Mouse (Mus musculus): Measurements from ENCODE around the gene Pdlim5. TPM values are rescaled to one million over a fixed set of nuclear protein-coding genes. Genes with fewer than 3 reads are reported as not detected.

Gene Pdlim5
- polyA plus RNA-seq, 1 experiment from 2014 or later, result 16.0 TPM

GRCm38 (mm10) chr3:142356661-142357060 is 38.8 kb downstream of the Pdlim5 start:
- no peak for ATAC-seq (replicated peaks; ENCODE audit: low FRiP score)
- no peak overlapping the region for H3K4me2 ChIP-seq (ENCODE audit: low read depth, low read length, severe bottlenecking)
- H3K9me3 ChIP-seq (ENCODE audit: control insufficient read depth, low read length), result no peaks in the 10 kb centered on the region
- DNase-seq (ENCODE audit: low spot score), result no peak
- no peak overlapping the region for H3K9ac ChIP-seq (ENCODE audit: low read length)
- no peaks in the 10 kb centered on the region for H3K4me1 ChIP-seq (replicated peaks; ENCODE audit: control insufficient read depth, insufficient read depth, low read length)
- 91% methylated on average over 4 of the region's 4 CpGs for WGBS
- H3K36me3 ChIP-seq (ENCODE audit: control insufficient read depth, insufficient read depth, low read length), result no peaks in the 10 kb centered on the region
- no peak overlapping the region for H3K4me3 ChIP-seq (ENCODE audit: low read depth, low read length)
- no peak overlapping the region for H3K27ac ChIP-seq (ENCODE audit: low read depth, low read length)
- no peaks in the 10 kb centered on the region for H3K27me3 ChIP-seq (ENCODE audit: control insufficient read depth, insufficient read depth, low read length)

GRCm38 (mm10) chr3:142353218-142353617 is 42.3 kb downstream of the Pdlim5 start:
- Histone ChIP-seq H3K9me3 (ENCODE audit: control insufficient read depth, low read length) (no peaks in the 10 kb centered on the region), H3K36me3 (ENCODE audit: control insufficient read depth, insufficient read depth, low read length) (no peaks in the 10 kb centered on the region), H3K9ac (ENCODE audit: low read length) (no peak overlapping the region), H3K4me3 (ENCODE audit: low read depth, low read length) (no peak overlapping the region), H3K4me2 (ENCODE audit: low read depth, low read length, severe bottlenecking) (no peak overlapping the region), H3K27ac (ENCODE audit: low read depth, low read length) (no peak overlapping the region), H3K27me3 (ENCODE audit: control insufficient read depth, insufficient read depth, low read length) (no peaks in the 10 kb centered on the region), H3K4me1 (replicated peaks; ENCODE audit: control insufficient read depth, insufficient read depth, low read length) (no peaks in the 10 kb centered on the region)
- no peak for DNase-seq (ENCODE audit: low spot score)
- WGBS, result 92% methylated on average over 1 of the region's 1 CpGs
- no peak for ATAC-seq (replicated peaks; ENCODE audit: low FRiP score)

- Histone ChIP-seq H3K4me1 (replicated peaks; ENCODE audit: control insufficient read depth, insufficient read depth, low read length) (no peaks in the 10 kb centered on the region), H3K27me3 (ENCODE audit: control insufficient read depth, insufficient read depth, low read length) (no peaks in the 10 kb centered on the region), H3K4me3 (ENCODE audit: low read depth, low read length) (no peak overlapping the region), H3K27ac (ENCODE audit: low read depth, low read length) (no peak overlapping the region), H3K36me3 (ENCODE audit: control insufficient read depth, insufficient read depth, low read length) (no peaks in the 10 kb centered on the region), H3K4me2 (ENCODE audit: low read depth, low read length, severe bottlenecking) (no peak overlapping the region), H3K9ac (ENCODE audit: low read length) (no peak overlapping the region), H3K9me3 (ENCODE audit: control insufficient read depth, low read length) (no peaks in the 10 kb centered on the region)
- DNase-seq (ENCODE audit: low spot score), result no peak
- 85% methylated on average over 3 of the region's 3 CpGs for WGBS
- ATAC-seq (replicated peaks; ENCODE audit: low FRiP score), result no peak
Observed at GRCm38 (mm10) chr3:142350513-142350912, 45.0 kb downstream of the Pdlim5 start.

GRCm38 (mm10) chr3:142348816-142349631 is 46.5 kb downstream of the Pdlim5 start:
- Histone ChIP-seq H3K27me3 (ENCODE audit: control insufficient read depth, insufficient read depth, low read length) (no peaks in the 10 kb centered on the region), H3K4me1 (replicated peaks; ENCODE audit: control insufficient read depth, insufficient read depth, low read length) (no peaks in the 10 kb centered on the region), H3K9ac (ENCODE audit: low read length) (no peak overlapping the region), H3K36me3 (ENCODE audit: control insufficient read depth, insufficient read depth, low read length) (no peaks in the 10 kb centered on the region), H3K9me3 (ENCODE audit: control insufficient read depth, low read length) (no peaks in the 10 kb centered on the region), H3K4me2 (ENCODE audit: low read depth, low read length, severe bottlenecking) (no peak overlapping the region), H3K4me3 (ENCODE audit: low read depth, low read length) (no peak overlapping the region), H3K27ac (ENCODE audit: low read depth, low read length) (no peak overlapping the region)
- 68% methylated on average over 5 of the region's 5 CpGs for WGBS
- DNase-seq (ENCODE audit: low spot score) (no peak), ATAC-seq (replicated peaks; ENCODE audit: low FRiP score) (no peak)

- no peak overlapping the region for H3K4me3 ChIP-seq (ENCODE audit: low read depth, low read length)
- no peak overlapping the region for H3K9ac ChIP-seq (ENCODE audit: low read length)
- H3K27ac ChIP-seq (ENCODE audit: low read depth, low read length), result no peak overlapping the region
- no peak for ATAC-seq (replicated peaks; ENCODE audit: low FRiP score)
- DNase-seq (ENCODE audit: low spot score), result no peak
- no peaks in the 10 kb centered on the region for H3K36me3 ChIP-seq (ENCODE audit: control insufficient read depth, insufficient read depth, low read length)
- H3K9me3 ChIP-seq (ENCODE audit: control insufficient read depth, low read length), result no peaks in the 10 kb centered on the region
- H3K27me3 ChIP-seq (ENCODE audit: control insufficient read depth, insufficient read depth, low read length), result no peaks in the 10 kb centered on the region
- no peaks in the 10 kb centered on the region for H3K4me1 ChIP-seq (replicated peaks; ENCODE audit: control insufficient read depth, insufficient read depth, low read length)
- WGBS, result 84% methylated on average over 6 of the region's 6 CpGs
- no peak overlapping the region for H3K4me2 ChIP-seq (ENCODE audit: low read depth, low read length, severe bottlenecking)
Observed at GRCm38 (mm10) chr3:142346261-142346660, 49.2 kb downstream of the Pdlim5 start.

GRCm38 (mm10) chr3:142345235-142346125 is 50.0 kb downstream of the Pdlim5 start:
- no peaks in the 10 kb centered on the region for H3K36me3 ChIP-seq (ENCODE audit: control insufficient read depth, insufficient read depth, low read length)
- H3K27me3 ChIP-seq (ENCODE audit: control insufficient read depth, insufficient read depth, low read length), result no peaks in the 10 kb centered on the region
- no peak overlapping the region for H3K9ac ChIP-seq (ENCODE audit: low read length)
- ATAC-seq (replicated peaks; ENCODE audit: low FRiP score) (no peak), DNase-seq (ENCODE audit: low spot score) (no peak)
- H3K27ac ChIP-seq (ENCODE audit: low read depth, low read length), result no peak overlapping the region
- H3K9me3 ChIP-seq (ENCODE audit: control insufficient read depth, low read length), result no peaks in the 10 kb centered on the region
- peaks cover 3% of the 10 kb centered on the region; the same call in 1 of the 2 replicates for H3K4me1 ChIP-seq (replicated peaks; ENCODE audit: control insufficient read depth, insufficient read depth, low read length)
- 85% methylated on average over 8 of the region's 8 CpGs for WGBS
- H3K4me3 ChIP-seq (ENCODE audit: low read depth, low read length), result no peak overlapping the region
- no peak overlapping the region for H3K4me2 ChIP-seq (ENCODE audit: low read depth, low read length, severe bottlenecking)

GRCm38 (mm10) chr3:142343786-142344185 is 51.7 kb downstream of the Pdlim5 start:
- ATAC-seq (replicated peaks; ENCODE audit: low FRiP score), result no peak
- Histone ChIP-seq H3K27me3 (ENCODE audit: control insufficient read depth, insufficient read depth, low read length) (no peaks in the 10 kb centered on the region), H3K4me1 (replicated peaks; ENCODE audit: control insufficient read depth, insufficient read depth, low read length) (peaks cover 3% of the 10 kb centered on the region; the same call in 1 of the 2 replicates)

GRCm38 (mm10) chr3:142340701-142341100 is 54.8 kb downstream of the Pdlim5 start:
- Histone ChIP-seq H3K4me2 (ENCODE audit: low read depth, low read length, severe bottlenecking) (no peak overlapping the region), H3K27me3 (ENCODE audit: control insufficient read depth, insufficient read depth, low read length) (no peaks in the 10 kb centered on the region), H3K27ac (ENCODE audit: low read depth, low read length) (no peak overlapping the region), H3K4me3 (ENCODE audit: low read depth, low read length) (no peak overlapping the region), H3K9me3 (ENCODE audit: control insufficient read depth, low read length) (no peaks in the 10 kb centered on the region), H3K9ac (ENCODE audit: low read length) (no peak overlapping the region), H3K36me3 (ENCODE audit: control insufficient read depth, insufficient read depth, low read length) (no peaks in the 10 kb centered on the region), H3K4me1 (replicated peaks; ENCODE audit: control insufficient read depth, insufficient read depth, low read length) (peaks cover 3% of the 10 kb centered on the region; the same call in 1 of the 2 replicates)
- ATAC-seq (replicated peaks; ENCODE audit: low FRiP score) (no peak), DNase-seq (ENCODE audit: low spot score) (no peak)
- WGBS, result 59% methylated on average over 2 of the region's 2 CpGs

More at GRCm38 (mm10) chr3:142343786-142344185, 51.7 kb downstream of the Pdlim5 start:
- Histone ChIP-seq H3K4me3 (ENCODE audit: low read depth, low read length) (no peak overlapping the region), H3K36me3 (ENCODE audit: control insufficient read depth, insufficient read depth, low read length) (no peaks in the 10 kb centered on the region), H3K9me3 (ENCODE audit: control insufficient read depth, low read length) (no peaks in the 10 kb centered on the region), H3K9ac (ENCODE audit: low read length) (no peak overlapping the region), H3K27ac (ENCODE audit: low read depth, low read length) (no peak overlapping the region), H3K4me2 (ENCODE audit: low read depth, low read length, severe bottlenecking) (no peak overlapping the region)
- 97% methylated on average over 2 of the region's 2 CpGs for WGBS
- DNase-seq (ENCODE audit: low spot score), result no peak
